Mouse (Mus musculus) lung, postnatal 0 days (tissue): ENCODE data around the gene Colq. TPM values are rescaled to one million over a fixed set of nuclear protein-coding genes. Genes with fewer than 3 reads are reported as not detected.

Experiments
- ATAC-seq: fragments of 200-750 bp; cut with Nextera tagmentation; 2 replicates; pipeline ENCODE4 v1.8.0; 2017; ENCODE audit warnings: moderate library complexity
- DNase-seq: peaks from one replicate; pipeline ENCODE4 v3.0.0-alpha.2; 2016; ENCODE audit warnings: low spot score
- H3K27ac ChIP-seq: fragments of 300-500 bp; sonication (generic); 2 replicates; pipeline ENCODE4 v1.5.1; 2014; ENCODE audit warnings: antibody characterized with exemption, mild to moderate bottlenecking, low read length, mixed read lengths
- H3K27me3 ChIP-seq: fragments of 300-500 bp; sonication (generic); replicated peaks from 2 replicates; pipeline ENCODE4 v1.6.1; 2014; ENCODE audit warnings: low read length, mixed read lengths; ENCODE audit not compliant: insufficient read depth
- H3K36me3 ChIP-seq: fragments of 300-500 bp; sonication (generic); 2 replicates; pipeline ENCODE4 v1.6.1; 2014; ENCODE audit warnings: low read length, mixed read lengths; ENCODE audit not compliant: insufficient read depth
- H3K4me1 ChIP-seq: fragments of 300-500 bp; sonication (generic); 2 replicates; pipeline ENCODE4 v1.6.1; 2014; ENCODE audit warnings: antibody characterized with exemption, low read depth, low read length, mixed read lengths; ENCODE audit not compliant: insufficient read depth
- H3K4me2 ChIP-seq: fragments of 300-500 bp; sonication (generic); replicated peaks from 2 replicates; pipeline ENCODE4 v1.6.1; 2014; ENCODE audit warnings: low read depth, mild to moderate bottlenecking, low read length, moderate library complexity, mixed read lengths
- H3K4me3 ChIP-seq: fragments of 300-500 bp; sonication (generic); 2 replicates; pipeline ENCODE4 v1.5.1; 2014; ENCODE audit warnings: low read depth, low read length
- H3K9ac ChIP-seq: fragments of 300-500 bp; sonication (generic); replicated peaks from 2 replicates; pipeline ENCODE4 v1.6.1; 2014; ENCODE audit warnings: low read depth, mild to moderate bottlenecking
- H3K9me3 ChIP-seq: fragments of 300-500 bp; sonication (generic); 2 replicates; pipeline ENCODE4 v1.6.1; 2016; ENCODE audit warnings: low read length, mixed read lengths
- CTCF ChIP-seq: IDR thresholded peaks from 2 replicates; pipeline ENCODE4 v1.5.1; 2016; ENCODE audit warnings: antibody characterized with exemption, mild to moderate bottlenecking
- EP300 ChIP-seq: IDR thresholded peaks from 2 replicates; pipeline ENCODE4 v1.6.1; 2016; ENCODE audit warnings: antibody characterized with exemption, mild to moderate bottlenecking, control low read depth
- WGBS: fragments of 180-500 bp; shearing (Covaris S2); extraction: QIAGEN DNeasy Blood & Tissue Kit; methylation state at CpG from one replicate; pipeline ENCODE4 v1.1.7; 2014; 5-methylcytosine and 5-hydroxymethylcytosine counted together
- polyA plus RNA-seq: library from polyadenylated mRNA; unstranded; fragments of >200 nt; fragmentation: Nextera tagmentation; extraction: Ambion mirVana; gene quantifications from 2 replicates; pipeline ENCODE4 v1.2.1, GENCODE M21; 2015

Gene Colq
- polyA plus RNA-seq, 1 experiment from 2014 or later = 1.1 TPM

DNA sequence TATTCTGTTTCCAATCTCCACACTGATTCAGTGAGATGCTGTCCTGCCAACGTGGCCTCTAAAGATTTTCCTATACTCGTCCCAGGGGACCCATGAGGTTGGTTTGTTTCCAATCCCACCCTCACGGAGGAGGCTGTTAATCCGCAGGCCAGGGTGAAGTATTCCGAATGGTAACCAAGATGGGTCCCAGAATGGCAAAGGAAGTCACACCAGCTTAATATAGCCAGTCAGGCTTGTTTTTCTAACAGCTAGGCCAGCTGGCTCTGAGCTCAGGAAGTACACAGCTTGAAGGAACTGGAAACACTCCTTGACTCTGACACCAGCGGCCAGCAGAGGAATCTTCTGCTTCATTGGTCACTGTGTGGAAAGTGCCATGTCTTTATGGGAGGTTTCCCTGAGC is 53.8 kb downstream of the Colq start:
- ATAC-seq = peak; percentile 69
- Histone ChIP-seq H3K4me1 (no peaks in the 10 kb centered on the region), H3K36me3 (no peaks in the 10 kb centered on the region), H3K27ac (no peak overlapping the region), H3K9me3 (no peaks in the 10 kb centered on the region), H3K9ac (no peak overlapping the region), H3K4me2 (no peak overlapping the region), H3K27me3 (no peaks in the 10 kb centered on the region), H3K4me3 (no peak overlapping the region)
- TF ChIP-seq EP300 (no peak), CTCF (peak; percentile 14; the same call in 1 of the 2 replicates)
- DNase-seq = peak; percentile 69
- 51% methylated on average over 6 of the region's 6 CpGs for WGBS

DNA sequence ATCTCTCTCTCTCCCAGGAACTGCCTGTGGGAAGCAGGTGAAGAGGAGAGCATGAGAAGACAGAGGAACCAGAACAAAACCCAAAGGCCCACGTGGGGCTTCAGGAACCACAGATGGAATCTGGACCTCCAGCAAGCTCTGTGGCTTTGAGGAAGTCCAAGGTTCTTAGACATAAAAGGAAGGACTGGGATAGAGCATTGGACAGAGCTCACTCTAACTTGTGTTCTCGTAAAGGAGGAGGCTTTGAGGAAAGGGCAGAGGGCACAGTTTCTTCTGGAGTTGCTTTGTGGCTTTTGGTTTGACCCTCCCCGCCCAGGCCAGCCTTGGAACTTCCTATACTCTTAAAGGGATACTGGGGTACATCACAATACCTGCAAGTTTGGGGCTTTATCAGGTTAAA is 58.5 kb downstream of the Colq start:
- DNase-seq = no peak
- Histone ChIP-seq H3K27me3 (no peaks in the 10 kb centered on the region), H3K36me3 (no peaks in the 10 kb centered on the region), H3K4me1 (no peaks in the 10 kb centered on the region), H3K4me2 (no peak overlapping the region), H3K9me3 (no peaks in the 10 kb centered on the region), H3K9ac (no peak overlapping the region), H3K27ac (no peak overlapping the region), H3K4me3 (no peak overlapping the region)
- 75% methylated on average over 3 of the region's 3 CpGs for WGBS
- TF ChIP-seq CTCF (no peak), EP300 (no peak)
- no peak for ATAC-seq

DNA sequence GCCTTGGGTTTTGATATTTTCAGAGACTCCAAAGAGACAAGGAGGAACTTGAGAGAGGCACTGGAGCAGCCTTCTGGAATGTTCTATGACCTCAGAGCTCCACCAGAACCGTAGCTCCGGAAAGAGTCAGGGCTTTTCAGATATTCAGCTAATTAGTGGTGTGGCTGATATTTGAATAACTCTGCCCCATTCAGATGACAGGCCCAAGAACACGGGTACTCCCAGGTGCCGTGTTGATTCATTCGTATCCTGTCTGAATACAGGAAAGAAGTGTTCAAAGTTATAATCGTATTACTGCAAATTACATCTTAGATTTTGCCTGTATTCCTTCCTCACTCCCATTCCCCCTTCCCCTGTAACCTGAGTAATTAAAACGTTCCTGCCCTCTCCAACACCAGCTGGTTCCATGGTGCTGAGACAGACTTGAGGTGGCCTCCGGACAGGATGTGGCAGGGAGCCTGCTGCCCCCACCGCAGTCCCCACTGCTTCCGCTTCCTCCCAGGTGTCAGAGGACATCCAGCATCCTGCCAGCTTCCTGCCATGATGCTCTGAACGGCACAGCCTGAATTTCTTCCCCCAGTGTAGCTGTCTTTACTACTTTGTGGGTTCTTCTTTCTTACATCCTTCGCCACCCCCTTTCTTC is 59.5 kb downstream of the Colq start:
- Histone ChIP-seq H3K9ac (no peak overlapping the region), H3K27ac (no peak overlapping the region), H3K36me3 (no peaks in the 10 kb centered on the region), H3K4me3 (no peak overlapping the region), H3K4me2 (no peak overlapping the region), H3K4me1 (no peaks in the 10 kb centered on the region), H3K9me3 (no peaks in the 10 kb centered on the region), H3K27me3 (no peaks in the 10 kb centered on the region)
- ATAC-seq (peak; percentile 71), DNase-seq (peak; percentile 51)
- 34% methylated on average over 12 of the region's 12 CpGs for WGBS
- TF ChIP-seq CTCF (no peak), EP300 (no peak)

- Histone ChIP-seq H3K4me2 (no peak overlapping the region), H3K9ac (no peak overlapping the region), H3K4me1 (no peaks in the 10 kb centered on the region), H3K36me3 (no peaks in the 10 kb centered on the region), H3K27ac (no peak overlapping the region), H3K27me3 (no peaks in the 10 kb centered on the region), H3K9me3 (no peaks in the 10 kb centered on the region), H3K4me3 (no peak overlapping the region)
- no peak for DNase-seq
- ATAC-seq = no peak
- TF ChIP-seq EP300 (no peak), CTCF (no peak)
- 73% methylated on average over 4 of the region's 4 CpGs for WGBS
Measured at GRCm38 (mm10) chr14:31530847-31531246, 60.3 kb downstream of the Colq start.

- ATAC-seq = no peak
- WGBS = 71% methylated on average over 7 of the region's 7 CpGs
Measured at GRCm38 (mm10) chr14:31525040-31525810, 65.9 kb downstream of the Colq start.

GRCm38 (mm10) chr14:31521318-31521717 is 69.8 kb downstream of the Colq start:
- DNase-seq (peak; percentile 32), ATAC-seq (peak; percentile 23; the same call in 1 of the 2 replicates)
- Histone ChIP-seq H3K4me1 (no peaks in the 10 kb centered on the region; the same call in 1 of the 2 replicates), H3K4me3 (no peak overlapping the region), H3K9ac (no peak overlapping the region), H3K36me3 (no peaks in the 10 kb centered on the region), H3K27me3 (no peaks in the 10 kb centered on the region), H3K4me2 (no peak overlapping the region), H3K27ac (no peak overlapping the region), H3K9me3 (no peaks in the 10 kb centered on the region)
- no peak for TF ChIP-seq CTCF
- TF ChIP-seq EP300 = no peak
- WGBS = 32% methylated on average over 2 of the region's 2 CpGs

More at GRCm38 (mm10) chr14:31525040-31525810, 65.9 kb downstream of the Colq start:
- H3K27me3 ChIP-seq = no peaks in the 10 kb centered on the region
- no peaks in the 10 kb centered on the region for H3K4me1 ChIP-seq
- no peak for DNase-seq
- H3K27ac ChIP-seq = no peak overlapping the region
- no peaks in the 10 kb centered on the region for H3K9me3 ChIP-seq
- H3K9ac ChIP-seq = no peak overlapping the region
- H3K36me3 ChIP-seq = no peaks in the 10 kb centered on the region
- no peak overlapping the region for H3K4me2 ChIP-seq
- TF ChIP-seq EP300 = no peak
- TF ChIP-seq CTCF = no peak
- H3K4me3 ChIP-seq = no peak overlapping the region
